Mouse (Mus musculus) kidney, adult 2 months (tissue): ENCODE data around the gene Prr3.

Experiments used
- CTCF ChIP-seq: fragments of 200-500 bp; conservative IDR thresholded peaks from 2 replicates; pipeline ENCODE4 v1.5.1; 2011; ENCODE audit warnings: low read depth, mild to moderate bottlenecking, control low read depth, low read length, moderate library complexity, mixed read lengths; ENCODE audit not compliant: insufficient read depth, insufficient read length
- POLR2A ChIP-seq: fragments of 200-500 bp; IDR thresholded peaks from one replicate; pipeline ENCODE4 v1.6.1; 2011; ENCODE audit warnings: low read depth, low read length, control low read depth

DNA sequence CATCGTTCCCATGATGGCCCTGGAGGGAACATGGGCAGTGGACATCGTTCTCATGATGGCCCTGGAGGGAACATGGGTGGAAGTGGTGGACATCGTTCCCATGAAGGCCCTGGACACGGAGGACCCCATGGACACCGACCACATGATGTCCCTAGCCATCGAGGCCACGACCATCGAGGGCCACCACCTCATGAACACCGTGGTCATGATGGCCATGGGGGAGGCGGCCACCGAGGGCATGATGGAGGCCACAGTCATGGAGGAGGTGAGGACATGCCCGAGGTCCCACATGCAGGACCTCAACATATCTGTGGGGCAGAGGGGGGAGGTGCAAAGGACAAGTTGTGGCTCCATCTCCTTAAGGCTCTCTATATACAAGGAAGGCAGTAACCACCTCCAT, 49.4 kb downstream of the Prr3 start:
- no peak for TF ChIP-seq POLR2A
- TF ChIP-seq CTCF, result no peak
